Mouse (Mus musculus): ENCODE data around the gene Tti1.

DNA sequence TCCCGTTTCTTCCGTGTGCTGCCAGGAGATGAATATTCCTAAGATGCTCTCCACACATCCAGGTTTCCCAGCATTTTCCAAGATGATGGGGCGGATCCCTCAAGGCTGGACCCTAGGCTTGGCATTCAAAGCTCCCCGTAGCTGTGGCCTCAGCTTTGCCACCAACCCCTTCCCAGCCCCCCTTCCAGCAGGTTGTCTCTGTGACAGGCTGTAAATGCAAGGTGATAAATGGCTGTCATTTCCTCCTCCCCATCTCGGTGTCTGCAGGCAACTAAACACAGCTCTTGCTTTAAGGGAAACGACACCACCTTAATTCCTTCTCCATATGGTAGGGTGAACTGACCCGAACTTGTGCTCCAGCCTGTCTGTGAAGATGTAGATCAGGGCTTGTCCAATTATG lies 52.6 kb downstream of the Tti1 start:
- TF ChIP-seq CTCF (IDR thresholded peaks at IDR 0.05; ENCODE audit: low read depth): no peak
- TF ChIP-seq EP300 (optimal IDR thresholded peaks at IDR 0.05): no peak
